Mouse (Mus musculus) G1E (cell line): ENCODE results near the gene Ins2.

ENCODE experiments used
- CTCF ChIP-seq: IDR thresholded peaks from 2 replicates; pipeline ENCODE4 v1.5.1; 2012; ENCODE audit warnings: low read depth, low read length, inconsistent platforms, mixed read lengths
- GATA1 ChIP-seq: IDR thresholded peaks from 2 replicates; pipeline ENCODE4 v1.6.1; 2012; ENCODE audit warnings: borderline replicate concordance, low read length, inconsistent platforms, mixed read lengths
- POLR2AphosphoS5 ChIP-seq: IDR thresholded peaks from 2 replicates; pipeline ENCODE4 v1.6.1; 2012; ENCODE audit warnings: low read depth, low read length, inconsistent platforms; ENCODE audit not compliant: insufficient replicate concordance
- TAL1 ChIP-seq: conservative IDR thresholded peaks from 2 replicates; pipeline ENCODE4 v1.6.1; 2012; ENCODE audit warnings: low read depth, low read length, inconsistent platforms, mixed read lengths

- TF ChIP-seq GATA1 (no peak), CTCF (no peak), POLR2AphosphoS5 (no peak), TAL1 (no peak)
Measured at GRCm38 (mm10) chr7:142706873-142707272, 36.3 kb downstream of the Ins2 start.
